Mouse (Mus musculus) intestine, postnatal 0 days (tissue): ENCODE results near the gene Slc10a6. TPM values are rescaled to one million over a fixed set of nuclear protein-coding genes. Genes with fewer than 3 reads are reported as not detected.

ENCODE experiments used
- ATAC-seq: fragments of 200-750 bp; cut with Nextera tagmentation; 2 replicates; pipeline ENCODE4 v1.8.0; 2017; ENCODE audit warnings: mild to moderate bottlenecking, moderate TSS enrichment, moderate library complexity
- H3K27ac ChIP-seq: fragments of 300-500 bp; sonication (generic); 2 replicates; pipeline ENCODE4 v1.5.1; 2014; ENCODE audit warnings: mild to moderate bottlenecking, low read depth, low read length, moderate library complexity
- H3K27me3 ChIP-seq: fragments of 300-500 bp; sonication (generic); replicated peaks from 2 replicates; pipeline ENCODE4 v1.6.1; 2014; ENCODE audit warnings: low read length, mixed read lengths; ENCODE audit not compliant: control insufficient read depth, insufficient read depth
- H3K36me3 ChIP-seq: fragments of 300-500 bp; sonication (generic); 2 replicates; pipeline ENCODE4 v1.6.1; 2014; ENCODE audit warnings: mild to moderate bottlenecking, moderate library complexity; ENCODE audit not compliant: control insufficient read depth, insufficient read depth
- H3K4me1 ChIP-seq: fragments of 300-500 bp; sonication (generic); replicated peaks from 2 replicates; pipeline ENCODE4 v1.6.1; 2014; ENCODE audit warnings: antibody characterized with exemption, low read length, mixed read lengths; ENCODE audit not compliant: control insufficient read depth, insufficient read depth
- H3K4me2 ChIP-seq: fragments of 300-500 bp; sonication (generic); replicated peaks from 2 replicates; pipeline ENCODE4 v1.6.1; 2014; ENCODE audit warnings: low read depth, mild to moderate bottlenecking, moderate library complexity
- H3K4me3 ChIP-seq: fragments of 300-500 bp; sonication (generic); 2 replicates; pipeline ENCODE4 v1.5.1; 2014; ENCODE audit warnings: low read depth, low read length
- H3K9ac ChIP-seq: fragments of 300-500 bp; sonication (generic); 2 replicates; pipeline ENCODE4 v1.6.1; 2014; ENCODE audit warnings: mild to moderate bottlenecking, low read depth, low read length
- H3K9me3 ChIP-seq: fragments of 300-500 bp; sonication (generic); 2 replicates; pipeline ENCODE4 v1.6.1; 2016; ENCODE audit warnings: mixed run types; ENCODE audit not compliant: control insufficient read depth
- CTCF ChIP-seq: sonication (generic); IDR thresholded peaks from 2 replicates; pipeline ENCODE4 v1.5.1; 2016; ENCODE audit warnings: low read depth, mild to moderate bottlenecking, control low read depth, antibody characterized with exemption, moderate library complexity
- WGBS: fragments of 180-500 bp; shearing (Covaris S2); extraction: QIAGEN DNeasy Blood & Tissue Kit; methylation state at CpG from one replicate; pipeline ENCODE4 v1.1.7; 2014; 5-methylcytosine and 5-hydroxymethylcytosine counted together
- polyA plus RNA-seq: library from polyadenylated mRNA; unstranded; fragments of >200 nt; fragmentation: Nextera tagmentation; extraction: Ambion mirVana; gene quantifications from 2 replicates; pipeline ENCODE4 v1.2.1, GENCODE M21; 2015

Slc10a6 gene
- polyA plus RNA-seq: 0.38 and 0.56 TPM in 2 replicates

GRCm38 (mm10) chr5:103629111-103629764 lies at the start of gene Slc10a6:
Gene Slc10a6 (minus strand): TSS chr5:103629403.
- 0 out of 2 replicates have a peak within 1 kb of the TSS, but pooled peaks have one; percentile 21 for H3K4me2 ChIP-seq
- 0 out of 2 replicates have a peak within 1 kb of the TSS, but pooled peaks have one; percentile 23 for H3K27ac ChIP-seq
- no peaks in the 10 kb centered on the region for H3K9me3 ChIP-seq
- H3K27me3 ChIP-seq: no peaks in the 10 kb centered on the region
- H3K4me3 ChIP-seq: no peak within 1 kb of the TSS
- no peak for TF ChIP-seq CTCF
- H3K9ac ChIP-seq: no peak within 1 kb of the TSS
- ATAC-seq: peak; percentile 60
- WGBS: 59% methylated on average over 17 of the region's 17 CpGs
- H3K4me1 ChIP-seq: no peaks in the 10 kb centered on the region
- H3K36me3 ChIP-seq: no peaks in the 10 kb centered on the region

GRCm38 (mm10) chr5:103678974-103679373 lies 49.8 kb upstream of the Slc10a6 start:
- WGBS: 97% methylated on average over 5 of the region's 5 CpGs
- Histone ChIP-seq H3K36me3 (no peaks in the 10 kb centered on the region), H3K4me2 (no peak overlapping the region), H3K27me3 (no peaks in the 10 kb centered on the region), H3K4me3 (no peak overlapping the region), H3K9ac (no peak overlapping the region), H3K4me1 (no peaks in the 10 kb centered on the region), H3K9me3 (no peaks in the 10 kb centered on the region), H3K27ac (no peak overlapping the region)
- ATAC-seq: no peak
- TF ChIP-seq CTCF: no peak

DNA sequence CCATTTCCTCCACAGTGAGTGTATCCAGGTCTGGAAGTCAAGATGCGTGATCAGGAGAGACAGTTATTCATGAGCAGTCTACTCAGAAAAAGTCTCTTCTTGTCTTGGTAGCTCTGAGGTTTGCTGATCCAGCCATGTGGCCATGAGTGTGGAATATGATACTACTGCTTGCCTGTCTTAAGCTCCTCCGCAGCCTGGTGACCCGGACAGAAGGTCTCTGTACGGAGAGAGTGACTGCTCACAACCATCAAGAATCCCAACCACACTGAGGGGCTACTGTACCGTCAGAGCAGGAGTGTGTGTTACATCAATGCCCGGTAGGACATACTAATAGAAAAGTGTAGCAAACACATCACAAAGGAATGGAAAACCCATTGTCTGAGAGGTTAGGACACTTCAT lies 48.7 kb upstream of the Slc10a6 start:
- Histone ChIP-seq H3K9ac (no peak overlapping the region), H3K4me3 (no peak overlapping the region), H3K9me3 (no peaks in the 10 kb centered on the region), H3K36me3 (no peaks in the 10 kb centered on the region), H3K27ac (no peak overlapping the region), H3K4me2 (no peak overlapping the region), H3K27me3 (no peaks in the 10 kb centered on the region), H3K4me1 (no peaks in the 10 kb centered on the region)
- 91% methylated on average over 6 of the region's 6 CpGs for WGBS
- TF ChIP-seq CTCF: no peak
- ATAC-seq: no peak

DNA sequence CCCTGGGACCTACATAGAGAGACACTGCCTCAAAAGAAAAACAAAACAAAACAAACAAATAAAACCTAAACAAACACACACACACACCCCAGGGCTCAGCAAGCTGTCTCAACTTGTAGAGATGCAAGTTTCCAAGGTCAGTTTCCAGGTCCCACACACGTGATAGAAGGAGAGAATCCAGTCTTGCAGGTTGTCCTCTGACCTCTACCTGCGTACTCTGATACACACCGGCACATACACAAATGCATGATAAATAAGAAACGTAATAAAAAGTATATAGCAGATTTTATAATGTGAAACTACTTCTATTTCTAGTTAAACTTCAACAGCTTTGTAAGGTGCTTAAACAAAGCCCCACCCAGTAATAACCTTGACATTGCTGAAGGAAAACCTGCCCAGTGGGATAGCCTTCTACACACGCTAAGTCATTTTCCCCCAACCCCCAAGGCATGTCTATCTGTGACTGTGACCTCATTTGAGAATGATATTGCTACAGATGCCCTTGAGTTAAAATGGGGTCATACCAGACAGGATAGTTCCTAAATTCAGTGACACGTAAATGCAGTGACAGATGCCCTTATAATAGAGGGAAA lies 47.2 kb upstream of the Slc10a6 start:
- H3K4me1 ChIP-seq: no peaks in the 10 kb centered on the region
- H3K4me2 ChIP-seq: no peak overlapping the region
- no peak overlapping the region for H3K9ac ChIP-seq
- H3K27ac ChIP-seq: no peak overlapping the region
- no peaks in the 10 kb centered on the region for H3K36me3 ChIP-seq
- TF ChIP-seq CTCF: no peak
- 46% methylated on average over 6 of the region's 6 CpGs for WGBS
- H3K9me3 ChIP-seq: no peaks in the 10 kb centered on the region
- no peak overlapping the region for H3K4me3 ChIP-seq
- no peaks in the 10 kb centered on the region for H3K27me3 ChIP-seq
- ATAC-seq: peak; percentile 51; the same call in 1 of the 2 replicates

- H3K4me3 ChIP-seq: no peak overlapping the region
- no peak overlapping the region for H3K9ac ChIP-seq
- 60% methylated on average over 6 of the region's 6 CpGs for WGBS
Measured at GRCm38 (mm10) chr5:103674482-103674881, 45.3 kb upstream of the Slc10a6 start.

GRCm38 (mm10) chr5:103673611-103674010 lies 44.4 kb upstream of the Slc10a6 start:
- H3K27me3 ChIP-seq: no peaks in the 10 kb centered on the region
- no peak for ATAC-seq
- no peaks in the 10 kb centered on the region for H3K4me1 ChIP-seq
- H3K9ac ChIP-seq: no peak overlapping the region
- TF ChIP-seq CTCF: no peak
- H3K4me3 ChIP-seq: no peak overlapping the region
- no peaks in the 10 kb centered on the region for H3K9me3 ChIP-seq
- H3K4me2 ChIP-seq: no peak overlapping the region
- WGBS: 69% methylated on average over 4 of the region's 4 CpGs
- no peak overlapping the region for H3K27ac ChIP-seq
- no peaks in the 10 kb centered on the region for H3K36me3 ChIP-seq

More at GRCm38 (mm10) chr5:103674482-103674881, 45.3 kb upstream of the Slc10a6 start:
- Histone ChIP-seq H3K27me3 (no peaks in the 10 kb centered on the region), H3K9me3 (no peaks in the 10 kb centered on the region), H3K4me2 (no peak overlapping the region), H3K36me3 (no peaks in the 10 kb centered on the region), H3K4me1 (no peaks in the 10 kb centered on the region), H3K27ac (no peak overlapping the region)
- ATAC-seq: no peak
- TF ChIP-seq CTCF: no peak
